Mouse (Mus musculus) midbrain, embryonic 12.5 days (tissue): ENCODE results near the gene Olfr629. TPM values are rescaled to one million over a fixed set of nuclear protein-coding genes. Genes with fewer than 3 reads are reported as not detected.
"Not testable (repeated sequence)": the region's sequence is repeated elsewhere in the genome, so short reads cannot be mapped to it uniquely, and the experiment has no call there.

Experiments
- ATAC-seq: fragments of 200-750 bp; cut with Nextera tagmentation; 2 replicates; pipeline ENCODE4 v1.8.0; 2017; ENCODE audit warnings: low read depth, moderate TSS enrichment, moderate library complexity; ENCODE audit not compliant: low FRiP score
- H3K27ac ChIP-seq: fragments of 300-500 bp; sonication (generic); replicated peaks from 2 replicates; pipeline ENCODE4 v1.5.1; 2016; ENCODE audit warnings: mild to moderate bottlenecking
- H3K27me3 ChIP-seq: fragments of 300-500 bp; sonication (generic); 2 replicates; pipeline ENCODE4 v1.6.1; 2016; ENCODE audit warnings: mild to moderate bottlenecking
- H3K36me3 ChIP-seq: fragments of 300-500 bp; sonication (generic); 2 replicates; pipeline ENCODE4 v1.6.1; 2016
- H3K4me1 ChIP-seq: fragments of 300-500 bp; sonication (generic); 2 replicates; pipeline ENCODE4 v1.6.1; 2016
- H3K4me2 ChIP-seq: fragments of 300-500 bp; sonication (generic); replicated peaks from 2 replicates; pipeline ENCODE4 v1.6.1; 2016; ENCODE audit warnings: mild to moderate bottlenecking, moderate library complexity
- H3K4me3 ChIP-seq: fragments of 300-500 bp; sonication (generic); 2 replicates; pipeline ENCODE4 v1.5.1; 2016; ENCODE audit warnings: mild to moderate bottlenecking
- H3K9ac ChIP-seq: fragments of 300-500 bp; sonication (generic); replicated peaks from 2 replicates; pipeline ENCODE4 v1.6.1; 2016; ENCODE audit warnings: mild to moderate bottlenecking, moderate library complexity
- H3K9me3 ChIP-seq: fragments of 300-500 bp; sonication (generic); 2 replicates; pipeline ENCODE4 v1.6.1; 2016; ENCODE audit warnings: mild to moderate bottlenecking
- WGBS: fragments of 180-500 bp; shearing (Covaris S2); methylation state at CpG from one replicate; pipeline ENCODE4 v1.1.7; 2016; 5-methylcytosine and 5-hydroxymethylcytosine counted together
- polyA plus RNA-seq: library from polyadenylated mRNA; unstranded; fragments of >200 nt; fragmentation: Nextera tagmentation; extraction: Ambion mirVana; gene quantifications from 2 replicates; pipeline ENCODE4 v1.2.1, GENCODE M21; 2016

Gene Olfr629
- not detected in 2 replicates for polyA plus RNA-seq

DNA sequence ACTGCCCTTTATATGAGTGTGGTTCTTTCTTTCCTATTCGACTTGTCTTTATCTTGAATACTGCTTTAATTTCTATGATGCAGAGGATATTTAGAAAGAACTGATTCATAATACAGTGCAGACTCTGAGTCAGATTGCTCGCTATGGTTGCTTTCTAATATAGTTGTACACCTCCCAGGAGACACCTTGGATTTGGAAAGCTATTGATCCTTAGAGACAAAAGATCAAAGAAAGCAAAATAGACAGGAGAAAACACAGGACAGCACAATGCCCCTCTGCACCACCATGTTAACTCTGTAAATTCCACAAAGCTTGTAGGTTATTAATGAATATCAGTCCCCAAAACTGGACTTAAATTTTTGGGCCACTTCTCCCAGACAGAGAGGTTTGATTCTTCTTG is at the start of gene Olfr629:
Gene Olfr629, minus strand, starts transcription at position 101 of the 400 bp plus-strand sequence.
- WGBS, result 80% methylated on average over 2 of the region's 2 CpGs
- Histone ChIP-seq H3K9ac (no peak within 1 kb of the TSS), H3K4me1 (no peaks in the 10 kb centered on the region), H3K36me3 (no peaks in the 10 kb centered on the region), H3K4me3 (no peak within 1 kb of the TSS), H3K27me3 (no peaks in the 10 kb centered on the region), H3K27ac (no peak within 1 kb of the TSS), H3K9me3 (peaks cover 3% of the 10 kb centered on the region; the same call in 1 of the 2 replicates), H3K4me2 (no peak within 1 kb of the TSS)
- ATAC-seq, result no peak

DNA sequence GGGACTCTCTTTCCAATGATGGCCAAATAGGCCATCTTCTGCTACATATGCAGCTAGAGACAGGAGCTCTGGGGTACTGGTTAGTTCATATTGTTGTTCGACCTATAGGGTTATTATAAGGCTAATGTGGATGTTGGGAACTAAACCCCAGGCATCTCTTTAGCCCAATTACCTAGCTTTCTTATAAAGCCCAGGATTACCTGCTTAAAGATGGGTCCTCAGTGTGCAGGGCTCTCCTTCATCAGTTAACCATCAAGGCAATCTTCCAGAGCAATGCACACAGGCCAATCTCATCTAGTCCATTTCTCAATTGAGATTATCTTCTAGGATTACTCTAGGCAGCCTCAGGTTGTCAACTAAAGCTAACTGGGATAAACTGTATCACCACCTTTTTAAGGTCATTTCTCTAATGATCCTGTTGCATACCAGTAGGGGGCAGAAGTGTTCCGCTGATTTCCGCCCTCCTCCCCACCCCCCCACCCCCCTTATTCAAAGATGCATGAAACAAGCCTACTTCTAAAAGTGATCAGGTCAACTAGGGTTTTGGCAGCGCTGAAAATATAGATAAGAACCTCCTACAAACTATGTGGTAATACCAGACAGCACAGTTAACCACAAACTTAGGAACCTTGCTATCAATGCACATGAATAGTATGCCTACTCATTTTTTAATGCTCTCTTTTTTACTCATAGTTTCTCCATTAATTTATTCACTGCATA is 48.1 kb upstream of the Olfr629 start:
- no peaks in the 10 kb centered on the region for H3K27me3 ChIP-seq
- no peaks in the 10 kb centered on the region for H3K4me1 ChIP-seq
- H3K9ac ChIP-seq, result no peak overlapping the region
- H3K4me2 ChIP-seq, result no peak overlapping the region
- no peaks in the 10 kb centered on the region for H3K36me3 ChIP-seq
- H3K9me3 ChIP-seq, result no peaks in the 10 kb centered on the region
- no peak overlapping the region for H3K4me3 ChIP-seq
- H3K27ac ChIP-seq, result no peak overlapping the region
- ATAC-seq, result no peak
- WGBS, result 27% methylated on average over 4 of the region's 4 CpGs

DNA sequence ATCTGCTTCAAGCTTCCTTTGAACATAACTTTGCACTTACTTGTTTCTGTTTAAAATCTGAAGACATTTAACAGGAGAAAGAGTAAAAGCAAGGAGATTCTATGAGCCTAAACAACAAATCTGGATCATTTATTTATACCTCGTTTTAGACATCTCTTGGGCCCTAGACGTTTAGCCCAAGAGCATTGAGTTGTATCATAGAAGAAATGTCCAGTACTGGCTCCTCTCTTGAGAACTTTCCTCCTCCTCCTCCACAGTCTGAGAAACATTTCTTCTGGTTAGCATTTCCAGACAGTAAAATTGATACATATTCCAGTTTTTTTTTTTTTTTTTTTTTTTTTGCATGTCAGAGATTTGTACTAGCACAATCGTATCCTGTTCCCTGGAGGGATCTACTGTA is 47.0 kb upstream of the Olfr629 start, which contains the start of gene Olfr67:
Gene Olfr67, minus strand, starts transcription at position 101 of the 400 bp plus-strand sequence.
- Histone ChIP-seq H3K9ac (no peak within 1 kb of the TSS), H3K36me3 (no peaks in the 10 kb centered on the region), H3K9me3 (no peaks in the 10 kb centered on the region), H3K4me3 (no peak within 1 kb of the TSS), H3K4me2 (no peak within 1 kb of the TSS), H3K4me1 (no peaks in the 10 kb centered on the region), H3K27me3 (no peaks in the 10 kb centered on the region), H3K27ac (no peak within 1 kb of the TSS)
- no peak for ATAC-seq
- 91% methylated on average over 3 of the region's 3 CpGs for WGBS

DNA sequence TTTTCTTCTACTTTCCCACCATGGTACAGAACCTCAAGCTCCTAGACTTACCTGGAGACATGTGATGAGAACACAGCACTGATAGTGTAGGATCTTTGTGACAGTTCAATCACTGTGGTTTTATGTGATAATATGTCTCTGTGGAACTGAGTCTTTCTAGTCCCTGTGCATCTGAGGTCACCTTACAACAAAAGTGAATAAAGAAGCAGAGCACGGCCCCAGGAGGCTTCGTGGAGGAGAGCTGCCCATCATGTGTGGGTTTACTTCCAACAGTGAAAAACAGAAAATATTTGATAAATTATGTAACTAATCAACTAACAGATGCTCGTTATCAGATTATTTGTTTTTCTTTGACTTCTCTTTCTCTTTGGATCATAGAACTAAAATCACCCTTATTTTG is 34.9 kb upstream of the Olfr629 start, which contains the start of gene Olfr68:
Gene Olfr68, minus strand, starts transcription at position 101 of the 400 bp plus-strand sequence.
- Histone ChIP-seq H3K27me3 (no peaks in the 10 kb centered on the region), H3K4me3 (no peak within 1 kb of the TSS), H3K36me3 (no peaks in the 10 kb centered on the region), H3K4me2 (no peak within 1 kb of the TSS), H3K4me1 (no peaks in the 10 kb centered on the region), H3K27ac (no peak within 1 kb of the TSS), H3K9ac (no peak within 1 kb of the TSS), H3K9me3 (no peaks in the 10 kb centered on the region)
- no peak for ATAC-seq
- WGBS, result 86% methylated on average over 3 of the region's 3 CpGs

DNA sequence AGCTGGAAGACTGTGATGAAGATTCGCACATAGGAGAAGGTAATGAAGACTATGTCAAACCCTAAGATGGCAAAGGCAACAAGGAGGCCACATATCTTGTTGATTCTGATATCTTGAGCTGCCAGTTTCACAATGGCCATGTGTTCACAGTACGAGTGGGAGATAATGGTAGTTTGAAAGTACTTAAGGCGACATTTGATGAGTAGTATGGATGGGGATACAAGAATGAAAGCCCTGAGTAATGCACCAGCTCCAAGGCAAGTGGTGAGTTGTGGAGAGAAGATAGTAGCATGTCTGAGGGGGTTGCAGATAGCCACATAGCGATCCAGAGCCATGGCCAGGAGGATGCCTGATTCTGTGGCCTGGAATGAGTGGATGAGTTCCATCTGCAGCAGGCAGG is 32.9 kb upstream of the Olfr629 start:
- H3K27ac ChIP-seq, H3K9ac ChIP-seq, H3K9me3 ChIP-seq, H3K4me2 ChIP-seq, H3K36me3 ChIP-seq, H3K27me3 ChIP-seq, H3K4me3 ChIP-seq, ATAC-seq, H3K4me1 ChIP-seq: not testable (repeated sequence)
- 88% methylated on average over 4 of the region's 4 CpGs for WGBS

GRCm38 (mm10) chr7:103771494-103771893 is 26.8 kb upstream of the Olfr629 start, which contains the start of gene Olfr69:
Olfr69 (minus strand) TSS chr7:103771594.
- Histone ChIP-seq H3K4me1 (no peaks in the 10 kb centered on the region), H3K4me3 (no peak within 1 kb of the TSS), H3K4me2 (no peak within 1 kb of the TSS), H3K9ac (no peak within 1 kb of the TSS), H3K27me3 (no peaks in the 10 kb centered on the region), H3K9me3 (no peaks in the 10 kb centered on the region), H3K36me3 (no peaks in the 10 kb centered on the region), H3K27ac (no peak within 1 kb of the TSS)
- 78% methylated on average over 2 of the region's 2 CpGs for WGBS
- no peak for ATAC-seq

DNA sequence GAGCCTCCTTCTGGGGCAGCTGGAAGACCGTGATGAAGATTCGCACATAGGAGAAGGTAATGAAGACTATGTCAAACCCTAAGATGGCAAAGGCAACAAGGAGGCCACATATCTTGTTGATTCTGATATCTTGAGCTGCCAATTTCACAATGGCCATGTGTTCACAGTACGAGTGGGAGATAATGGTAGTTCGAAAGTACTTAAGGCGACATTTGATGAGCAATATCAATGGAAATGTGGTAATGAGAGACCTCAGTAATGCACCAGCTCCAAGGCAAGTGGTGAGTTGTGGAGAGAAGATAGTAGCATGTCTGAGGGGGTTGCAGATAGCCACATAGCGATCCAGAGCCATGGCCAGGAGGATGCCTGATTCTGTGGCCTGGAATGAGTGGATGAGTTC is 22.9 kb upstream of the Olfr629 start:
- not testable (repeated sequence) for ATAC-seq, H3K4me2 ChIP-seq, H3K9me3 ChIP-seq, H3K27ac ChIP-seq, H3K9ac ChIP-seq, H3K4me1 ChIP-seq, H3K4me3 ChIP-seq, H3K36me3 ChIP-seq, H3K27me3 ChIP-seq
- WGBS, result 95% methylated on average over 5 of the region's 6 CpGs

- 90% methylated on average over 6 of the region's 6 CpGs for WGBS
- not testable (repeated sequence) for ATAC-seq
These were observed 17.5 kb upstream of the Olfr629 start for GRCm38 (mm10) chr7:103762212-103762611.

GRCm38 (mm10) chr7:103757233-103757632 is 12.5 kb upstream of the Olfr629 start, which contains the start of gene Olfr630:
Olfr630 (minus strand) TSS chr7:103757333.
- H3K4me2 ChIP-seq, result no peak within 1 kb of the TSS
- WGBS, result 45% methylated on average over 2 of the region's 2 CpGs
- no peak for ATAC-seq
- H3K9me3 ChIP-seq, result no peaks in the 10 kb centered on the region
- no peaks in the 10 kb centered on the region for H3K27me3 ChIP-seq
- no peak within 1 kb of the TSS for H3K9ac ChIP-seq
- H3K27ac ChIP-seq, result no peak within 1 kb of the TSS
- H3K4me3 ChIP-seq, result no peak within 1 kb of the TSS
- H3K4me1 ChIP-seq, result no peaks in the 10 kb centered on the region
- no peaks in the 10 kb centered on the region for H3K36me3 ChIP-seq

More at GRCm38 (mm10) chr7:103762212-103762611, 17.5 kb upstream of the Olfr629 start:
- H3K9ac ChIP-seq, H3K4me2 ChIP-seq, H3K27ac ChIP-seq, H3K4me1 ChIP-seq, H3K27me3 ChIP-seq, H3K36me3 ChIP-seq, H3K9me3 ChIP-seq, H3K4me3 ChIP-seq: not testable (repeated sequence)

DNA sequence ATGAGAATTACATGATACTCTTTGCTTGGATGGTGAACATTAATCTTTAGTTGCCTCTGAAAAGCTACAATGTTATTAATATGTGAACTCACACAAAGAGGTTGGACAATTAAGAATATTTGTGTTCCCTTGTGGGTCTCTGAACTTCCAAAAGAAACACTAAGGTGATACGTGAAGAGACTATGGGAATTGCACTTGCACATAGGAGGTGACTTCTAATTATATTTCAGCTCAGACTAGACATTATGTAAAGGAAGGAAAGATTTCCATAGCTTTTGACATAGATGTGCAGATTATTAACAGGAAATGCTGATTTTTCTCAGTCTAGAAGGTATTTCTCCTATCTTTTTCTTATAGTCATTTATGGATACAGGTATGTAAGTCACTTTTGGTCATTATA is 14.7 kb downstream of the Olfr629 start, which contains the start of gene Olfr628:
Gene Olfr628, plus strand, starts transcription at position 301 of the 400 bp plus-strand sequence.
- no peak within 1 kb of the TSS for H3K9ac ChIP-seq
- no peak for ATAC-seq
- no peaks in the 10 kb centered on the region for H3K27me3 ChIP-seq
- H3K4me3 ChIP-seq, result no peak within 1 kb of the TSS
- WGBS, result 83% methylated on average over 1 of the region's 1 CpGs
- no peaks in the 10 kb centered on the region for H3K36me3 ChIP-seq
- no peak within 1 kb of the TSS for H3K4me2 ChIP-seq
- no peaks in the 10 kb centered on the region for H3K9me3 ChIP-seq
- no peak within 1 kb of the TSS for H3K27ac ChIP-seq
- no peaks in the 10 kb centered on the region for H3K4me1 ChIP-seq

DNA sequence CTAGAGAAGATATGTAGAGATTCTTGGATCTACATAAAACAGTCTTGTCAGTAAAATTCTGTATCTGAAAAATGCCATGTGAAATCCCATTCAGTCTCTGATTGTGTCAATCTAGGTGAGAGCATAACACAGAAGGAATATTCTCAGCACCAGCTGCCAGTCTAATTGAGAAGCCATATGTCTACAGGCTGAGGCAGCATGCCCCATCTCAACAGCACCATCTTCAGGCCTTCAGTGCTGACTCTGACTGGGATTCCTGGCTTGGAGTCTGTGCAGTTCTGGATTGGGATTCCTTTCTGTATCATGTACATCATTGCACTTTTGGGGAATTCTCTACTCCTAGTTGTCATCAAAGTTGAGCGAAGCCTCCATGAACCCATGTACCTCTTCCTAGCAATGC is 28.3 kb downstream of the Olfr629 start:
- not testable (repeated sequence) for H3K4me1 ChIP-seq, ATAC-seq

DNA sequence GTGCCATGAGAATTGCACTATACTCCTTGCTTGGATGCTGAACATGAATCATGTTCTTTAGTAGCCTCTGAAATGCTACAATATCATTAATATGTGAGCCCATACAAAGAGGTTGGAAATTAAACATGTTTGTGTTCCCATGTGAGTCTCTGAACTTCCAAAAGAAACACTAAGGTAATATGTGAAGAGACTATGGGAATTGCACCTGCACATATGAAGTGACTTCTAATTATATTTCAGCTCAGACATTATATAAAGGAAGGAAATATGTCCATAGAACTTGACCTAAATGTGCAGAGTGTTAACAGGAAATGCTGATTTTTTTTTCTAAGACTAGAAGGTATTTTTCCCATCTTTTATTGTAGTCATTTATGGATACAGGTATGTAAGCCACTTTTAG is 30.4 kb downstream of the Olfr629 start, which contains the start of gene Olfr243:
Gene Olfr243, plus strand, starts transcription at position 301 of the 400 bp plus-strand sequence.
- H3K27ac ChIP-seq, result no peak within 1 kb of the TSS
- no peaks in the 10 kb centered on the region for H3K36me3 ChIP-seq
- no peak within 1 kb of the TSS for H3K9ac ChIP-seq
- no peaks in the 10 kb centered on the region for H3K4me1 ChIP-seq
- H3K9me3 ChIP-seq, result no peaks in the 10 kb centered on the region
- no peak within 1 kb of the TSS for H3K4me3 ChIP-seq
- no peaks in the 10 kb centered on the region for H3K27me3 ChIP-seq
- ATAC-seq, result no peak
- H3K4me2 ChIP-seq, result no peak within 1 kb of the TSS

More for the DNA sequence above, 28.3 kb downstream of the Olfr629 start:
- H3K27me3 ChIP-seq, H3K36me3 ChIP-seq, H3K9ac ChIP-seq, H3K9me3 ChIP-seq, H3K4me3 ChIP-seq, H3K27ac ChIP-seq, H3K4me2 ChIP-seq: not testable (repeated sequence)
- 100% methylated on average over 1 of the region's 1 CpGs for WGBS
